Mouse (Mus musculus): ENCODE data around the gene Glmp.
"Not testable (repeated sequence)": the region's sequence is repeated elsewhere in the genome, so short reads cannot be mapped to it uniquely, and the experiment has no call there.

The Glmp gene

GRCm38 (mm10) chr3:88372643-88373042 is 47.8 kb downstream of the Glmp start, which contains the start of gene Bglap3:
Bglap3 (minus strand) TSS chr3:88372743.
- not testable (repeated sequence) for TF ChIP-seq GATA4 (IDR thresholded peaks at IDR 0.05; ENCODE audit: insufficient replicate concordance, low read length)

DNA sequence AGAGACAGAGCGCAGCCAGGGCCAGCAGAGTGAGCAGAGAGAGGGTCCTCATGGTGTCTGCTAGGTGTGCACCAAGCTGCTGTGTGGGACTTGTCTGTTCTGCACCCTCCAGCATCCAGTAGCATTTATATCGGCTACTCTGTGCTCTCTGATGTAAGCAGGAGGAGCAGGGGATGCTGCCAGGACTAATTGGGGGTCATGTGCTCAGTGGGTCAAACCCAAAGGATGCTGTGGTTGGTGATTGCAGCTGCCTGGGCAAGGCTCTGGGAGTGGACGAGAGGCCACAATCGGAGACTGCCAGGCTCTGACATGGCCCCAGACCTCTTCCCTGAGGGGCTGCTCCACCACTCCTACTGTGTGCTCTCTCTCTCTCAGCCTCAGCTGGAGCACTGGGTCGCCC is 53.8 kb downstream of the Glmp start, which contains the start of gene Bglap2:
Gene Bglap2 (minus strand): TSS at position 101 of the 400 bp plus-strand sequence.
- not testable (repeated sequence) for TF ChIP-seq GATA4 (IDR thresholded peaks at IDR 0.05; ENCODE audit: insufficient replicate concordance, low read length)
